Mouse (Mus musculus) liver, adult 2 months (tissue): Measurements from ENCODE around the gene Map2k4. TPM values are rescaled to one million over a fixed set of nuclear protein-coding genes. Genes with fewer than 3 reads are reported as not detected.

Experiments used
- DNase-seq: peaks from one replicate; pipeline ENCODE4 v3.0.0-alpha.2; 2011; ENCODE audit warnings: low read depth, low spot score; ENCODE audit errors: extremely low read depth
- H3K27ac ChIP-seq: fragments of 200-500 bp; replicated peaks from 2 replicates; pipeline ENCODE4 v1.5.1; 2012; ENCODE audit warnings: low read depth, mild to moderate bottlenecking, control low read depth, inconsistent platforms, low read length; ENCODE audit not compliant: insufficient read depth
- H3K27me3 ChIP-seq: fragments of 200-500 bp; 2 replicates; pipeline ENCODE4 v1.6.1; 2012; ENCODE audit warnings: mild to moderate bottlenecking, moderate library complexity, low read length, inconsistent platforms; ENCODE audit not compliant: control insufficient read depth, insufficient read depth
- H3K36me3 ChIP-seq: fragments of 200-500 bp; 2 replicates; pipeline ENCODE4 v1.6.1; 2012; ENCODE audit warnings: low read length, inconsistent platforms; ENCODE audit not compliant: control insufficient read depth, insufficient read depth
- H3K4me1 ChIP-seq: fragments of 200-500 bp; 2 replicates; pipeline ENCODE4 v1.6.1; 2011; ENCODE audit warnings: low read length; ENCODE audit not compliant: control insufficient read depth, insufficient read depth
- H3K4me3 ChIP-seq: fragments of 200-500 bp; 2 replicates; pipeline ENCODE4 v1.5.1; 2011; ENCODE audit warnings: low read depth, mild to moderate bottlenecking, control low read depth, low read length, moderate library complexity; ENCODE audit not compliant: insufficient read depth
- H3K79me2 ChIP-seq: fragments of 200-500 bp; 2 replicates; pipeline ENCODE4 v1.6.1; 2012; ENCODE audit warnings: inconsistent platforms, mild to moderate bottlenecking, low read length, moderate library complexity; ENCODE audit not compliant: control insufficient read depth, insufficient read depth
- H3K9ac ChIP-seq: fragments of 200-500 bp; 2 replicates; pipeline ENCODE4 v1.6.1; 2012; ENCODE audit warnings: low read depth, mild to moderate bottlenecking, control low read depth, inconsistent platforms, low read length
- CTCF ChIP-seq: fragments of 200-500 bp; IDR thresholded peaks from 2 replicates; pipeline ENCODE4 v1.5.1; 2011; ENCODE audit warnings: low read depth, low read length, control low read depth
- POLR2A ChIP-seq: fragments of 200-500 bp; IDR thresholded peaks from 2 replicates; pipeline ENCODE4 v1.6.1; 2011; ENCODE audit warnings: low read length, control low read depth; ENCODE audit not compliant: insufficient read depth; ENCODE audit errors: extremely low read depth
- WGBS: fragments of 180-500 bp; shearing (Covaris S2); methylation state at CpG from one replicate; pipeline ENCODE4 v1.1.7; 2018; 5-methylcytosine and 5-hydroxymethylcytosine counted together
- polyA plus RNA-seq: library from polyadenylated mRNA; depleted of rRNA; stranded (reverse); fragments of >200 nt; gene quantifications from 2 replicates; pipeline ENCODE4 v1.2.3, GENCODE M21; 2012; rRNA removed
- total RNA-seq: library from RNA; depleted of rRNA; stranded (reverse); fragments of >200 nt; gene quantifications from 2 replicates; pipeline ENCODE4 v1.2.3, GENCODE M21; 2014; rRNA removed

The Map2k4 gene
- total and polyA plus RNA-seq, 2 experiments, result 11.6 to 27.1 TPM

- Histone ChIP-seq H3K9ac (no peak overlapping the region), H3K79me2 (no peaks in the 10 kb centered on the region), H3K4me3 (no peak overlapping the region), H3K27ac (no peak overlapping the region), H3K36me3 (no peaks in the 10 kb centered on the region), H3K27me3 (no peaks in the 10 kb centered on the region), H3K4me1 (no peaks in the 10 kb centered on the region)
- WGBS, result 61% methylated on average over 6 of the region's 6 CpGs
- TF ChIP-seq CTCF (no peak), POLR2A (no peak)
- DNase-seq, result no peak
Measured at GRCm38 (mm10) chr11:65640261-65640660, 147.8 kb downstream of the Map2k4 start.

Other genes starting within 250 kb of the Map2k4 start
- gene Zkscan6, start 18.9 kb upstream of the Map2k4 start, total RNA-seq, result 3.3 and 3.5 TPM in 2 replicates
- gene Zkscan6, start 18.9 kb upstream of the Map2k4 start, polyA plus RNA-seq, result 1.7 and 1.9 TPM in 2 replicates